Mouse (Mus musculus): ENCODE results near the gene Zgrf1. TPM values are rescaled to one million over a fixed set of nuclear protein-coding genes. Genes with fewer than 3 reads are reported as not detected.

The Zgrf1 gene
- polyA plus RNA-seq, 1 experiment from 2014 or later = 1.1 TPM

DNA sequence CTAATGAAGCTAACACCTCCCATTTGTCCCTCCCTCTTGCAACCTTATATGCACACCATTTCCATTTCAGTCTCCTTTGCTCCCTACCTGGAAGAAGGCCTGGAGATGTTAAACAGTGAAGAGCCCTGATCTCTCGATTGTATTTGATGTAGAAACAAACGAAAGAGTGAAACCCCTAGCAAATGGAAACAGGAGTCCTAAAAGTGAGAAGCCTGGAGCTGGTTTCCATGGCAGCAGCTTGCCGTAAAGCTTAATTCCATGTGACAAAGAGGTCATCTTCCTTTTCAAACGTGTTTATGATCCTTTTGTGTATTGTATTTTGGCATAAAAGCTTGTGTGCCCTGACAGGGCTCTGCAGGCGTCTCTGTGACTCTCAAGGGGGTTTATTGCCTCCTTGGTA, 88.9 kb downstream of the Zgrf1 start:
- TF ChIP-seq CTCF (IDR thresholded peaks at IDR 0.05; ENCODE audit: low read depth) = no peak
- Histone ChIP-seq H3K27me3 (replicated peaks; ENCODE audit: control insufficient read depth, insufficient read depth, low read length) (peaks cover 90% of the 10 kb centered on the region), H3K9ac (ENCODE audit: low read depth, low read length) (no peak overlapping the region), H3K36me3 (ENCODE audit: control insufficient read depth, insufficient read depth) (no peaks in the 10 kb centered on the region), H3K4me1 (replicated peaks; ENCODE audit: control insufficient read depth, insufficient read depth, low read length) (no peaks in the 10 kb centered on the region), H3K4me2 (replicated peaks; ENCODE audit: low read depth) (no peak overlapping the region), H3K27ac (ENCODE audit: low read depth, low read length) (no peak overlapping the region), H3K4me3 (ENCODE audit: low read depth, low read length) (no peak overlapping the region), H3K9me3 (ENCODE audit: control insufficient read depth) (no peaks in the 10 kb centered on the region)
- 9% methylated on average over 5 of the region's 5 CpGs for WGBS
- ATAC-seq = no peak

DNA sequence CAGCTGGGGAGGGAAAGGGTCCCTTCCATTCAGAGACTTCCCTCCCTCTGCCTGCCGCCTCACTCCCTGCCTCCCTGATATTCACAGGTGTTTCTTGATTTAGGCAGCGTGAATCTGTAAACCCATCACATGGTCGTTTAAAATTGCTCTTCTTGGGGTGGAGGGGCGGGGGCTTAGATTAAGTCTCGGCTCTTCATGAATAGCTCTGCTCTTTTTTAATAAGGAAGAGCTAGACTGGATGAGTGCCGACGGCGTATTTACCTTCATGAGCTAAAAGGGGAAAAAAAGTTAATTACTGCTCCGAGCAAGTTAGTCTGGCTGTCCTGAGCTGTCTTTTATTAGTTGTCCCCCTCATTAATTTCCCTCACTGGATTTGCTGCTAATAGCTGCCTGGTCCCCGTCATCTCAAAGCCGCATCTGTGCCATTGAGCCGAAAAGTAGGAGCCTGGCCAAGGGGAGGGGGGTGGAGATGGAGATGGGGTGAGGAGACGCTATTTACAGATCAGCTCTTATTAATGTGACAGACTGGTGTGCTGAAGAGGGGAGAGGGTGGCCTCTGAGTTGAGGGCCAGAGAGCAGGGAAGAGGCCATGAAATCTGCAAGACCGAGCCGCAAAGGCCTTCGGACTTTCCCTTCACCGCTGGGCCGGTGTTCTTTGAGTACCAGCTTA, 93.0 kb downstream of the Zgrf1 start:
- no peak for TF ChIP-seq CTCF (IDR thresholded peaks at IDR 0.05; ENCODE audit: low read depth)
- Histone ChIP-seq H3K36me3 (ENCODE audit: control insufficient read depth, insufficient read depth) (no peaks in the 10 kb centered on the region), H3K4me3 (ENCODE audit: low read depth, low read length) (no peak overlapping the region), H3K27ac (ENCODE audit: low read depth, low read length) (no peak overlapping the region), H3K9ac (ENCODE audit: low read depth, low read length) (no peak overlapping the region), H3K4me1 (replicated peaks; ENCODE audit: control insufficient read depth, insufficient read depth, low read length) (no peaks in the 10 kb centered on the region), H3K9me3 (ENCODE audit: control insufficient read depth) (no peaks in the 10 kb centered on the region), H3K4me2 (replicated peaks; ENCODE audit: low read depth) (no peak overlapping the region), H3K27me3 (replicated peaks; ENCODE audit: control insufficient read depth, insufficient read depth, low read length) (peaks cover 52% of the 10 kb centered on the region)
- 47% methylated on average over 18 of the region's 18 CpGs for WGBS
- ATAC-seq = no peak

DNA sequence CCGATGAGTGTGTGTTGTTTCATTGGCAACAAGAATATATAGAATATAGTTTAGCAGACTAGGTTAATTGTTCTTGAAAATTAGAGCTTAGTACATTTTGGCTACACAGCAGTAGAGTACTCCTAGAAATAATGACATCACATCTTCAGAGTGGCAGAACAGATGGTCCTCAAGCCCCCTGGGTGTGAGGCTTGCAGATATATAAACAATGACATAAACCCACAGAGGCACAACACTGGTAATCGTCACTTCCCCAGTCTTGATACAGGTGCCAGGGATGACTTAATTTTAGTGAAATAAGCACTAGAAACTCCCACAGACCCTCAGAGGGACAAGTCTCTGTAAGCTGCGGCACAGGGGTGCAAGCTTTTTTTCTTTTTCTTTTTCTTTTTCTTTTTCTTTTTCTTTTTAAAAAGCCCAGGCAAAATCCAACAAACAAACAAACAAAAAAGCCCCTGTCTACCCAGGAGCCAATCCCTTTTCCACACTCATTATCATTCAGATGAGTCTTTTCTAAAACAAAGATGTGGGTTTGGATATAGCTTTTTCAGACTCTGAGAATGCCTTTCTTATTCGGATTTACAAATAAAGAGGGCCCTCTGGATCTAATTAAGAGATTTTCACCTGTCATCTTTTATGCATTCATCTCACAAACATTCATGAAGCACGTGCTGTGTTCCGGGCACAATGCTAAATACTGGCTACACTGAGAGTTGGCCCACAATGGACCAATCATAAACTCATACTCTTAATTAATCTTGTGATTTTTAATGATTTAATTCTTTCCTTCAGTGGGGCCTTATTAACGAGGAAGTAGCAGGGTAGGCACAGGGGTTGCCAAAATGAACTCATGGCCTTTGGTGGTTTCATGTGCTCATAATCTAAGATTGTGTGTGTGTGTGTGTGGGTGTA, 98.7 kb downstream of the Zgrf1 start:
- Histone ChIP-seq H3K27me3 (replicated peaks; ENCODE audit: control insufficient read depth, insufficient read depth, low read length) (peaks cover 2% of the 10 kb centered on the region; the same call in 1 of the 2 replicates), H3K9ac (ENCODE audit: low read depth, low read length) (no peak overlapping the region), H3K4me1 (replicated peaks; ENCODE audit: control insufficient read depth, insufficient read depth, low read length) (no peaks in the 10 kb centered on the region), H3K27ac (ENCODE audit: low read depth, low read length) (no peak overlapping the region), H3K36me3 (ENCODE audit: control insufficient read depth, insufficient read depth) (no peaks in the 10 kb centered on the region), H3K9me3 (ENCODE audit: control insufficient read depth) (no peaks in the 10 kb centered on the region), H3K4me2 (replicated peaks; ENCODE audit: low read depth) (no peak overlapping the region), H3K4me3 (ENCODE audit: low read depth, low read length) (no peak overlapping the region)
- no peak for TF ChIP-seq CTCF (IDR thresholded peaks at IDR 0.05; ENCODE audit: low read depth)
- no peak for ATAC-seq
- WGBS = 62% methylated on average over 7 of the region's 7 CpGs

DNA sequence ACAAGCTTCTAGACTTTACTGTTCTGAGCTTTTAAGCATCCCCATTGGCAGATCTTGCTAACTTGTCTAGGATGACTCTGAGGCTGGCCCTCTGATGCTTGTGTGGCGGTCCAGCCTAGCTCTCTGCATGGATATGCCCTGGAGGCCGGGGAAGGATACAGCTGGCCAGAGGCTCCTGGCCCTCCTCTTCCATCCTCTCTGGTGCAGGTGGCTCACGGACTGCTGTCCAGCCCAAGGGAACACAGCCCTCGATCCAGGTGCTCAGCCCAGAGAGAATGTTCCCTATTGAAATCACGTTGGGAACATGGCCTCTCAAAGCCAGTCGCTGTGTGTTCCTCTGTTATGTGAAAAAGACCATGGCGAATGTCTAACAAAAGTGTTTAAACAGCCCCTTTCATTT, 107.4 kb downstream of the Zgrf1 start:
- Histone ChIP-seq H3K36me3 (ENCODE audit: control insufficient read depth, insufficient read depth) (no peaks in the 10 kb centered on the region), H3K27me3 (replicated peaks; ENCODE audit: control insufficient read depth, insufficient read depth, low read length) (no peaks in the 10 kb centered on the region), H3K4me3 (ENCODE audit: low read depth, low read length) (no peak overlapping the region), H3K9ac (ENCODE audit: low read depth, low read length) (no peak overlapping the region), H3K27ac (ENCODE audit: low read depth, low read length) (no peak overlapping the region), H3K9me3 (ENCODE audit: control insufficient read depth) (no peaks in the 10 kb centered on the region), H3K4me1 (replicated peaks; ENCODE audit: control insufficient read depth, insufficient read depth, low read length) (no peaks in the 10 kb centered on the region), H3K4me2 (replicated peaks; ENCODE audit: low read depth) (no peak overlapping the region)
- no peak for TF ChIP-seq CTCF (IDR thresholded peaks at IDR 0.05; ENCODE audit: low read depth)
- ATAC-seq = no peak
- 80% methylated on average over 7 of the region's 7 CpGs for WGBS

DNA sequence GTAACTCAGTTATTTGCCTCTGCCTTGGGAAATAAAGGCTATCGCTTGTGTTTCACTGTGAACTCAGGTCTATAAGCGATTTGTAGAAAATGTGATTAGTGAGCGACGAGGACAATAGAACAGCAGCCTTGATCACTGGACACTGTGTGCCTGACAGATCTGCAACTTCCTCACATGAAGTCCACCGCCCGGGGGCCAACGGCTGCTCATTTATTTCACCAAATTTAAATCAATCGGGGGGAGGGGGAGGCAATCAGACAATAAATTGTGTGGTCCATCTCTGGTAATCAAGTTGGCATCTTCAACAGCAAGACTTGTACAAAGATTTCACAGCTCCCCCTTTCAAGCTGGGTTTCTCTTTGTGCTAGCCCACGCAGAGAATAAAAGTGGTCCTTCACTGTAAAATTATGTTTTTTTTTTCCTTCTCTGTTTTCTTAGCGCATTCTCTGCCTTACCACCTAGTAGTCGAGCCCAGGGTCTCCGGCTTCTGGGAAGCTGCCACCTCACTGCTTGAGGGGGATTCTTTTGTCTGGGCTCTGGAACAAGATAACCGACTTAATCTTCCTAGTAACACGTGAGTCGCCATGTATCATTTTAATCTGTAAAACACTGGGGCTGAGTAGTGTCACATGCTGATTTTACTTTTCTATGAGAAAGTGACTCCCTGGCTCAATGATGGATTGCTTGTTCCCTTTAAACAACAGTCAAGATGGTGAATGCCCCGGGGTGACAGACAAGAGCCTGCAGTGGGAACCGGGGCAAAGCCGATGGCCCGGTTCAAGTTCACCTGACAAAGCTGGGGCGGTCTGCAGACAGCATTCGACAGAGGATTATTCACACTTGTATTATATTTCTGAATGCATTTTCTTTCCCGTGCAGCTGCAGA, 108.6 kb downstream of the Zgrf1 start:
- ATAC-seq = no peak
- TF ChIP-seq CTCF (IDR thresholded peaks at IDR 0.05; ENCODE audit: low read depth) = no peak
- no peak overlapping the region for H3K9ac ChIP-seq (ENCODE audit: low read depth, low read length)
- 78% methylated on average over 22 of the region's 22 CpGs for WGBS
- H3K4me2 ChIP-seq (replicated peaks; ENCODE audit: low read depth) = no peak overlapping the region
- no peaks in the 10 kb centered on the region for H3K27me3 ChIP-seq (replicated peaks; ENCODE audit: control insufficient read depth, insufficient read depth, low read length)
- H3K4me1 ChIP-seq (replicated peaks; ENCODE audit: control insufficient read depth, insufficient read depth, low read length) = no peaks in the 10 kb centered on the region
- H3K9me3 ChIP-seq (ENCODE audit: control insufficient read depth) = no peaks in the 10 kb centered on the region
- no peaks in the 10 kb centered on the region for H3K36me3 ChIP-seq (ENCODE audit: control insufficient read depth, insufficient read depth)
- H3K27ac ChIP-seq (ENCODE audit: low read depth, low read length) = no peak overlapping the region
- H3K4me3 ChIP-seq (ENCODE audit: low read depth, low read length) = no peak overlapping the region

MicroRNA genes within 50 kb of the gene (microRNA counts, 519-probe panel; counts per million panel counts)
- not detected for microRNA mmu-miR-302a
- not detected for microRNA mmu-miR-302b
- microRNA mmu-miR-302c = not detected
- not detected for microRNA mmu-miR-302d
- 2,686 counts per million, percentile 26 among the panel's probes with 10 or more counts for microRNA mmu-miR-367

Small RNA genes within 50 kb of the gene (microRNA-seq; reads per million reads assigned to microRNA genes)
- gene Mir302a (7.6 reads per million, percentile 18 among the genes with 10 or more reads in this experiment), gene Mir302b (0.82 reads per million), gene Mir302c (not detected), gene Mir302d (4.6 reads per million, percentile 11 among the genes with 10 or more reads in this experiment), gene Mir367 (not detected)

Other genes starting within 250 kb of the Zgrf1 start
- gene Ank2, start 54.1 kb upstream of the Zgrf1 start, polyA plus RNA-seq (2015; fragmentation: Nextera tagmentation; extraction: Ambion mirVana) = 9.0 and 12.4 TPM in 2 replicates
- gene Larp7, start 140 bp upstream of the Zgrf1 start, polyA plus RNA-seq (2015; fragmentation: Nextera tagmentation; extraction: Ambion mirVana) = 23.6 and 26.2 TPM in 2 replicates
- gene Neurog2, start 79.6 kb downstream of the Zgrf1 start, polyA plus RNA-seq (2015; fragmentation: Nextera tagmentation; extraction: Ambion mirVana) = not detected in 2 replicates
- 0.85 and 1.6 TPM in 2 replicates for gene Alpk1, start 227.0 kb downstream of the Zgrf1 start, polyA plus RNA-seq (2015; fragmentation: Nextera tagmentation; extraction: Ambion mirVana)
- gene Tifa, start 236.3 kb downstream of the Zgrf1 start, polyA plus RNA-seq (2015; fragmentation: Nextera tagmentation; extraction: Ambion mirVana) = 63.0 and 71.8 TPM in 2 replicates

All from intestine, postnatal 0 days (tissue).